Mouse (Mus musculus): Measurements from ENCODE around the gene Pkdcc. TPM values are rescaled to one million over a fixed set of nuclear protein-coding genes. Genes with fewer than 3 reads are reported as not detected.
A peak's percentile ranks its signal among the peaks of the same experiment; 100 is the strongest.

The Pkdcc gene
- polyA plus RNA-seq, 1 experiment from 2014 or later = 48.7 TPM

DNA sequence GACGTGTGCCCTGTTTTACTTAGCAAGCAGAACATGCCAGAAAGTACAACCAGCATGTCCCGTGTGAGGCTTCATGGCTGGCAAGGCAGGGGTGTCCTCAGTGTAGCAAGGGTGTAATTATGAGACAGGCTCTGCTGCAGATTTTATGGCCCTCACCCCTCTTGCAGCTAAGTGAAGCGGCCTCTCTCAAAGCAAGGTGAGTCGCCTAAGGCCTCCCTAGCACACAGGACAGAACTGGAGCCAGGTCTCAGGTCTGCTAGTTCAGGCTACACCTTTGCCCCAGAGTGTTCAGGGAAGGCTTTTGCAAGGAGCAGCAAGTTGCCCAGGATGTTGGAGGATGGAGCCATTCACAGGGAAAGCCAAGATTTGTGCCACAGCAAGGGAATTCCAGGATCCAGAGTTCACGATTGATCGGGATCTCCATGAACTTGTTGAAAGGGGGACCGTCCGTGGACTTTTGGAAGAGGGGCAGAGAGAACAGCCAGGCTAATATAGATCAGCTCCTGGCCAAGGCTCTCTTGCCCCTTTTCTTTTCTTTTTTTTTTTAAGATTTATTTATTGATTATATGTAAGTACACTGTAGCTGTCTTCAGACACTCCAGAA, 32.9 kb upstream of the Pkdcc start:
- WGBS = 60% methylated on average over 8 of the region's 8 CpGs
- ATAC-seq (ENCODE audit: low FRiP score, low TSS enrichment) = no peak
- Histone ChIP-seq H3K36me3 (ENCODE audit: control insufficient read depth, insufficient read depth, low read length) (no peaks in the 10 kb centered on the region), H3K27me3 (ENCODE audit: control insufficient read depth, insufficient read depth, low read length) (no peaks in the 10 kb centered on the region), H3K4me3 (ENCODE audit: low read length) (no peak overlapping the region), H3K9me3 (ENCODE audit: control insufficient read depth, low read length) (no peaks in the 10 kb centered on the region), H3K4me1 (ENCODE audit: control insufficient read depth, insufficient read depth, low read length) (peaks cover 54% of the 10 kb centered on the region), H3K27ac (ENCODE audit: low read depth, low read length) (no peak overlapping the region), H3K4me2 (replicated peaks; ENCODE audit: low read depth, low read length) (no peak overlapping the region), H3K9ac (ENCODE audit: low read depth, low read length) (no peak overlapping the region)

DNA sequence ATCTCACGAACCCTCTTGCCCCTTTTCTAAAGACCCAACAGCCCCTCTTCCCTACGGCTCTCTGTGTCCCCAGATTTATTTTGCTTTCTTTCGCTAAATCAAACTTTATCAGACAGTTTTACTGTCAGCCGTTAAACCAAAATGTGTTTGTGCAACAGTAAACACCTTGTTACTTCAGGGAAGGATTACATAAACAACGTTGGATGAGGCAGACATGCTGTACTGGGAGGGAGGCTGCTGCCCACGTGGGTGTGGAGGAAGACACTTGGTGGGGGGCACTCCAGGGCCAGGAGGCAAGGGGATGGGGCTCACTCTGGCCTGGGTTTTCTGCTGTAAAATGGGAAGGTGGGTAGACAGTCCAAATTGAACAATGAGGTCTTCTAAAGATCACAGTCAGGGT, 32.3 kb upstream of the Pkdcc start:
- Histone ChIP-seq H3K4me2 (replicated peaks; ENCODE audit: low read depth, low read length) (no peak overlapping the region; the same call in 1 of the 2 replicates), H3K9me3 (ENCODE audit: control insufficient read depth, low read length) (no peaks in the 10 kb centered on the region), H3K4me3 (ENCODE audit: low read length) (no peak overlapping the region), H3K9ac (ENCODE audit: low read depth, low read length) (no peak overlapping the region), H3K36me3 (ENCODE audit: control insufficient read depth, insufficient read depth, low read length) (no peaks in the 10 kb centered on the region), H3K27me3 (ENCODE audit: control insufficient read depth, insufficient read depth, low read length) (no peaks in the 10 kb centered on the region), H3K27ac (ENCODE audit: low read depth, low read length) (peak overlapping the region; percentile 10; the same call in 1 of the 2 replicates), H3K4me1 (ENCODE audit: control insufficient read depth, insufficient read depth, low read length) (peaks cover 48% of the 10 kb centered on the region)
- ATAC-seq (ENCODE audit: low FRiP score, low TSS enrichment) = peak; percentile 47
- 18% methylated on average over 6 of the region's 6 CpGs for WGBS

DNA sequence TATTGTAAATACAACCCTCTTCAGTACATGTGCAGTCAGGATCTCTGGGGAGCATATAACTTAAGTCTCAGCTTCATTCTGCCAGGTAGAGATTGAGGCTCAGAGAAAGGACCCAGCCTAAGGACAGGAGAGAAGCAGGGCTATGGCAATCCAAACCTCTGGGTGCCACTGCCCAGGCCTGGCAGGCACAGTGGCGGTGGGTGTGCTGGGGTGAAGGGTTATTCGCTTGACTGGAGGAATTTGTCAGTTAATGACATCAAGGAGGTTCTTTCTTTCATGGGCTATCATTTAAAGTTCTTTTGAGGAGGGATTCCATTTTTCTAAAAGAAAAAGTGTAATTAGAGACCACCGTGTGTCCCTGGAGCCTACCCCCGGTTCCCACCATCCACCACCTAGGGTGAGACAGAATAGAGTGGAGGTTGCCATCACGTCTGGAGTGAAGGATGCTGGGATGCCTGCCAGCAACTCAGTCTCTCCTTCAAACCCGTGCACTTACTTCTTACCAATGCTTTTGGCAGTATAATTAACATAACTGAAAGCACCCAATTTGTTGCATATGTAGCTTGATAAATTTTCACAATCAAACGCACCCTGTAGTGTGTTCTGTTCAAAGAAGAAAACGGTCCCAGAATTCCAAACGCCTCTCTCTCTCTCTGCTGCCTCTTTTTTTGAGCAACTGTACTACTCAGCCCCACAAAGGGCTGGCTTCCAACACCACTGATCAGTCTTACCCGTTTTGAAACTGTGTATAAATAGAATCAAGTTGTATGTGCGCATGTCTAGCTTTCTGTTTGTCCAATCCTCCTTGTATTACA, 27.1 kb upstream of the Pkdcc start:
- no peaks in the 10 kb centered on the region for H3K36me3 ChIP-seq (ENCODE audit: control insufficient read depth, insufficient read depth, low read length)
- H3K27ac ChIP-seq (ENCODE audit: low read depth, low read length) = no peak overlapping the region
- no peak overlapping the region for H3K4me3 ChIP-seq (ENCODE audit: low read length)
- peaks cover 15% of the 10 kb centered on the region; the same call in 1 of the 2 replicates for H3K4me1 ChIP-seq (ENCODE audit: control insufficient read depth, insufficient read depth, low read length)
- no peak overlapping the region for H3K4me2 ChIP-seq (replicated peaks; ENCODE audit: low read depth, low read length)
- no peaks in the 10 kb centered on the region for H3K9me3 ChIP-seq (ENCODE audit: control insufficient read depth, low read length)
- no peak overlapping the region for H3K9ac ChIP-seq (ENCODE audit: low read depth, low read length)
- no peak for ATAC-seq (ENCODE audit: low FRiP score, low TSS enrichment)
- no peaks in the 10 kb centered on the region for H3K27me3 ChIP-seq (ENCODE audit: control insufficient read depth, insufficient read depth, low read length)
- WGBS = 58% methylated on average over 11 of the region's 11 CpGs

DNA sequence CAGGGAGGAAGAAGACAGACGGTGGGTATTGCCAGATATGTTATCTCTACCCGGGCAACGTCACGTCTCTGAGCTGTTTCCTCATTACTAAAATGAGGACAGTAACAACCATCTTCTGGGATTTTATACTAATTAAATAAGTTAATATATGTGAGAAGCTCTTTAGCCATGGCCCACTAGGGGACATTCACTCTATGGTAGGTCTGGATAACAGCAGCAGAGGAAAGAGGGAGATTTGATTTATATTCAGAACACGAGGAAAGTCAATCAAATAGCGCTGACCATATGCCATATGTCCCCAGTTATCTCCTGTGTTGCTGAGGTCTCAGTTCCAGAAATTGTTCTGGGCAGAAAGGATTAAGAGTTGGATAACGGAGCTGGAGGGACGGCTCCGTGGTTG, 24.3 kb upstream of the Pkdcc start:
- Histone ChIP-seq H3K36me3 (ENCODE audit: control insufficient read depth, insufficient read depth, low read length) (no peaks in the 10 kb centered on the region), H3K4me1 (ENCODE audit: control insufficient read depth, insufficient read depth, low read length) (peaks cover 10% of the 10 kb centered on the region), H3K9ac (ENCODE audit: low read depth, low read length) (no peak overlapping the region), H3K9me3 (ENCODE audit: control insufficient read depth, low read length) (no peaks in the 10 kb centered on the region), H3K27me3 (ENCODE audit: control insufficient read depth, insufficient read depth, low read length) (no peaks in the 10 kb centered on the region), H3K27ac (ENCODE audit: low read depth, low read length) (no peak overlapping the region), H3K4me3 (ENCODE audit: low read length) (no peak overlapping the region), H3K4me2 (replicated peaks; ENCODE audit: low read depth, low read length) (no peak overlapping the region)
- 85% methylated on average over 9 of the region's 9 CpGs for WGBS
- no peak for ATAC-seq (ENCODE audit: low FRiP score, low TSS enrichment)

DNA sequence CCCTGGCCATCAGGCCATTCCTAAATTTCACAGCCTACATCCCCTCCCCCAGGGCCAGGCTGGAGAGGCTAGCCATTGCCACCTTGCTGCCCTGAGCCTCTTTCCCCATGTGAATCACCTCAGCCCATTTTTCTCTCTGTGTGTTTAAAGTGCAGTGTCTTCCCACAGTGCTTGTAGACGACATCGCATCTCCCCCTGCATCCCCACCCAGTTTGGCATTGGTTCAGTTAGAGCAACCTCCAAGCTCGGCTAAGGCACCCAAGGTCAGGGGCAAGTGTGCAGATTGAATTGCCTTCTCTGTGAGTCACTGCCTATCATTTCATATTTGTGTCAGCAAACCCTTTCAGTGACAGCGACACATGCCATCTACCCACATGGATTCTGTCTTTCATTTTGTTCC, 20.6 kb upstream of the Pkdcc start:
- 71% methylated on average over 4 of the region's 4 CpGs for WGBS
- ATAC-seq (ENCODE audit: low FRiP score, low TSS enrichment) = no peak
- no peaks in the 10 kb centered on the region for H3K9me3 ChIP-seq (ENCODE audit: control insufficient read depth, low read length)
- no peak overlapping the region for H3K4me2 ChIP-seq (replicated peaks; ENCODE audit: low read depth, low read length)
- no peaks in the 10 kb centered on the region for H3K36me3 ChIP-seq (ENCODE audit: control insufficient read depth, insufficient read depth, low read length)
- no peak overlapping the region for H3K4me3 ChIP-seq (ENCODE audit: low read length)
- no peaks in the 10 kb centered on the region for H3K27me3 ChIP-seq (ENCODE audit: control insufficient read depth, insufficient read depth, low read length)
- H3K4me1 ChIP-seq (ENCODE audit: control insufficient read depth, insufficient read depth, low read length) = peaks cover 42% of the 10 kb centered on the region
- no peak overlapping the region for H3K27ac ChIP-seq (ENCODE audit: low read depth, low read length)
- no peak overlapping the region for H3K9ac ChIP-seq (ENCODE audit: low read depth, low read length)

DNA sequence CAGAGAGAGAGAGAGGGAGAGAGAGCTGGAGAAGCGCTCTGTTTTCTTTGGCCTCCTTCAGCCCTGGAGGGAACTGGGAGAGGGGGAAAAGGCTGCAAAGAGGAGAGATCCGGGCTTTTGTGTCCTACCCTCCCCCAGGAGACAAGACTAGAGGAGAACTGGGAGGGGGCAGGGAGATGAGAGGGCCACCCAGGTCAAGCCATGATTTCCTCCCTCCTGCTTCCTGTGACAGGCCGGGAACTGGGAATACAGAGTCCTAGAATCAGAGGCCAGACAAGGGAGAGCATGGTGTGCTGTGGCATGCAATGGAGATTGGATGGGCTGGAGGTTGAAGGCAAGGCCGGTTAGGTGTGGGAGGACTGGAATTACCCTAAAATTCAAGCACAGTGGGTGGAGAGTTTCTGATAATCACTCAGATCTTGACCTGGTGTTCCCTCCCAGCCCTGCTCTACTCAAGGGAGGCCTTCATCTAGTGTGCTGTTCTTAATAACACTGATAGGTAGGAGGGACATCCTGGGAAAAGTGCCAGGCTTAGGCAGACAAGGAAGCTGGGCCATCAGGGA, 17.6 kb upstream of the Pkdcc start:
- H3K9ac ChIP-seq (ENCODE audit: low read depth, low read length) = no peak overlapping the region
- no peaks in the 10 kb centered on the region for H3K36me3 ChIP-seq (ENCODE audit: control insufficient read depth, insufficient read depth, low read length)
- H3K4me1 ChIP-seq (ENCODE audit: control insufficient read depth, insufficient read depth, low read length) = peaks cover 57% of the 10 kb centered on the region
- no peak overlapping the region for H3K4me2 ChIP-seq (replicated peaks; ENCODE audit: low read depth, low read length)
- H3K4me3 ChIP-seq (ENCODE audit: low read length) = no peak overlapping the region
- no peaks in the 10 kb centered on the region for H3K9me3 ChIP-seq (ENCODE audit: control insufficient read depth, low read length)
- no peaks in the 10 kb centered on the region for H3K27me3 ChIP-seq (ENCODE audit: control insufficient read depth, insufficient read depth, low read length)
- 3% methylated on average over 4 of the region's 4 CpGs for WGBS
- H3K27ac ChIP-seq (ENCODE audit: low read depth, low read length) = peak overlapping the region; percentile 95
- peak; percentile 91 for ATAC-seq (ENCODE audit: low FRiP score, low TSS enrichment)

DNA sequence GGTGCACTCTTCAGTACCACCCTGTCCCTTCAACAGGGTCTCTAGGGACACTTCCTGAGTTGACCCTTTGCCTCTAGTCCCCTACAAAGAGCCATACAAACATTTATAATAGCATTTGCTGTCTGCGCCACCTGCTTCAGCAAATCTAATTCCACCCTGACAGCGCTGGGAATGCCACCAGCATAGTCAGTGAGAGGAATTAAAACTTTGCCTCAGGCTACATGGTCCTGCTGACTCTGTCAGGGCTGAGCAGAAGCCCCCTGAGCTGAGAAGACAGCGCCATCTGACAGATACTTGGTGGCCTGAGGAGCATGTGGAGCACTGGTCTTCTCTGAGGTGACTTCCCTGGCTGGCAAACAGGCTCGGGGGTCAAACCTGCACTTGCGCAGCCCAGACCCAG, 14.6 kb upstream of the Pkdcc start:
- ATAC-seq (ENCODE audit: low FRiP score, low TSS enrichment) = no peak
- Histone ChIP-seq H3K36me3 (ENCODE audit: control insufficient read depth, insufficient read depth, low read length) (no peaks in the 10 kb centered on the region), H3K27me3 (ENCODE audit: control insufficient read depth, insufficient read depth, low read length) (no peaks in the 10 kb centered on the region), H3K4me2 (replicated peaks; ENCODE audit: low read depth, low read length) (no peak overlapping the region), H3K9me3 (ENCODE audit: control insufficient read depth, low read length) (no peaks in the 10 kb centered on the region), H3K27ac (ENCODE audit: low read depth, low read length) (no peak overlapping the region; the same call in 1 of the 2 replicates), H3K4me1 (ENCODE audit: control insufficient read depth, insufficient read depth, low read length) (peaks cover 74% of the 10 kb centered on the region), H3K4me3 (ENCODE audit: low read length) (no peak overlapping the region), H3K9ac (ENCODE audit: low read depth, low read length) (no peak overlapping the region)
- whole genome bisulfite sequencing = 83% methylated on average over 5 of the region's 5 CpGs

DNA sequence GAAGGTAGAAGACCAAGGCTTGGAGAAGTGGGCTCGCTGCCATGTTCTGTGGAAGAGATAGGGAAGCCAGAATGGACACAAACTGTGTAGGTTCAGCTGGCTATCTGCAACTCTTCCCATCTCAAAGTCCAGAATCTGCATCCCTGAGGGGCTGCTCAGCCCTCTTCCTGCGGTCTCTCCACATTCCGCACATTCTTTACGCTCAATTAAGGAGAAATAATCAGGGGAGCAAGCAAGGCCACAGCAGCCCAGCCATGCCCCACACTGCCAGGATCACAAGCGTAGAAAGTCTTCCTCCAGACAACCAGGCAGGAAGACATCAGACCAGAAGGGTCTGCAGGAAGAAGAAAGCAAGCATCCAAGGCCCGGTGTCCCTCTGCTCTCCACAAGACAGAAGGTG, 13.8 kb upstream of the Pkdcc start:
- H3K27ac ChIP-seq (ENCODE audit: low read depth, low read length) = peak overlapping the region; percentile 71
- peaks cover 74% of the 10 kb centered on the region for H3K4me1 ChIP-seq (ENCODE audit: control insufficient read depth, insufficient read depth, low read length)
- H3K4me2 ChIP-seq (replicated peaks; ENCODE audit: low read depth, low read length) = 0 out of 2 replicates have a peak overlapping the region, but pooled peaks have one; percentile 8
- no peaks in the 10 kb centered on the region for H3K9me3 ChIP-seq (ENCODE audit: control insufficient read depth, low read length)
- H3K36me3 ChIP-seq (ENCODE audit: control insufficient read depth, insufficient read depth, low read length) = no peaks in the 10 kb centered on the region
- no peaks in the 10 kb centered on the region for H3K27me3 ChIP-seq (ENCODE audit: control insufficient read depth, insufficient read depth, low read length)
- H3K9ac ChIP-seq (ENCODE audit: low read depth, low read length) = no peak overlapping the region
- WGBS = 39% methylated on average over 6 of the region's 6 CpGs
- ATAC-seq (ENCODE audit: low FRiP score, low TSS enrichment) = no peak
- H3K4me3 ChIP-seq (ENCODE audit: low read length) = no peak overlapping the region

Measured in kidney, embryonic 14.5 days (tissue).